Mouse (Mus musculus) retina, postnatal 7 days (tissue): ENCODE data around the gene Lcn5.
A peak's percentile ranks its signal among the peaks of the same experiment; 100 is the strongest.

Experiments used
- DNase-seq: peaks from one replicate; pipeline ENCODE4 v3.0.0-alpha.2; 2012; ENCODE audit warnings: low read depth, low spot score

Lcn5 gene

GRCm38 (mm10) chr2:25657652-25658051 lies at the start of gene Lcn5:
Gene Lcn5 (plus strand): TSS chr2:25657952.
- no peak for DNase-seq

GRCm38 (mm10) chr2:25608671-25609070 lies 49.1 kb upstream of the Lcn5 start:
- no peak for DNase-seq

GRCm38 (mm10) chr2:25616398-25616797 lies 41.4 kb upstream of the Lcn5 start:
- no peak for DNase-seq

GRCm38 (mm10) chr2:25617578-25617977 lies 40.2 kb upstream of the Lcn5 start, which contains the start of gene Ccdc183:
Gene Ccdc183 (minus strand): TSS chr2:25617678.
- DNase-seq = no peak

- DNase-seq = no peak
Measured at GRCm38 (mm10) chr2:25620386-25620785, 37.4 kb upstream of the Lcn5 start.

DNA sequence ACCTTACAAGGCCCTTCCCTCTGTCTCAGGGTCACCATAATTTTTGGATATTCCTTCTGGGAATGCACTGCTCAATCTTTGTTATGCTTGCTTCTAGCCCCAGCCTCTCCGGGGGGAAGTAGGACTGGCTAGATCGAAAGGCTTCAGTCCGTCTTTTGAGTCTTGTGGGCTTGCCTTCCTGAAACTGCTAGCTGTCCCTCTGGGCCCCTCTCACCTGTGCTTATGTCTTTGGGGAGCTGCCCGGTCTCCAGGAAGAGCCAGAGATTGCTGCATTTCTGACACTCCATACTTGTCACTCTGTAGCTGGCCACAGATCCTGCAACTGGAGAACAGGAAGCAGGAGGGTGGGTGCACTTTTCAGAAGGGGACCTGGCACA lies 36.9 kb upstream of the Lcn5 start:
- no peak for DNase-seq

DNA sequence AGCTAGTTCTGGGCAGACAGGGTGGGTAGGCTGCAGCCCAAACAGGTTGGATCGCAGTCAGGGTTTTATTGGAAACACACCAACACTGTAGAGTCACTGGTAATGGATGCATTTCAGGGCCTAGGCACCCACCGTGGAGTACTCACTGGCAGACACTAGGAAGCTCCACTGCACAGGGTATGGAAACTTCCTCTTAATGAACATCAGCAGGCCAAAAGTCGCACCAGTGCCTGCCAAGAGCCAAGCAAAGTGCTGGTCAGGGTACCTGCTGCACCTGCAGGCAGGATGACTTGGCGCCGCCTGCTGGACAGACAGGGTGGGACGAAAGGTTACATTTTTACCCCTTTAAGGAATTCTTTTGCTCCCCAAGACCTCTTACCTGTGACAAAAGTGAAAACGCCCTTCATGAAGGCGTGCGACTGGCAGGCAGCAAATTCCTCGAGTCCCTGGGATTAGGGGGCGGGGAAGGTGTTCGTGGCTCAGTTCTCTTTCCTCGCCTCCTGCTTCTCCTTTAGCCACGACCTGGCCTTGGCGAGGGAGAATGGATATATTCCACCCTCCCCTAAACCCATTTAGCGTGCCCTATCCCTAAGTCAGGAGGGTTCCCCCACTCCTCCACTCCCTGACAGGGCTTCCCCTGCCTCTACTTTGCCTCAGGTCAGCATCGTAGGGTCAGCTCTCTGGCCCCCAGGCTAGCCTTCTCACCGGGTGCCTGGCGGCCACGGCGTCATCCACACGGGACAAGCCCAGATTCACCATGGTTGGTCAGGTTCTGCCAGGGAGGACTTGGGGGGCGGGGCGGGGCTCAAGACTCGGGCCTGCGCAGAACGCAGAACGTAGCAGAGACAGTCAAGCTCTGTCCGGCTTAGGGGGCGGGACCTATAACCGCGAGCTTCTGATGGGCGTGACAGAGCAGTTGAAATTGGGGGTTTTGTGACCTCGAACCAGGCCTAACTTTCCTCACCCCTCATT lies 36.2 kb upstream of the Lcn5 start, which contains the start of gene Tmem141:
Gene Tmem141 (minus strand): TSS at position 777 of the 972 bp plus-strand sequence.
- peak; percentile 73 for DNase-seq

- DNase-seq = no peak
Measured at GRCm38 (mm10) chr2:25625986-25626385, 31.8 kb upstream of the Lcn5 start.

DNA sequence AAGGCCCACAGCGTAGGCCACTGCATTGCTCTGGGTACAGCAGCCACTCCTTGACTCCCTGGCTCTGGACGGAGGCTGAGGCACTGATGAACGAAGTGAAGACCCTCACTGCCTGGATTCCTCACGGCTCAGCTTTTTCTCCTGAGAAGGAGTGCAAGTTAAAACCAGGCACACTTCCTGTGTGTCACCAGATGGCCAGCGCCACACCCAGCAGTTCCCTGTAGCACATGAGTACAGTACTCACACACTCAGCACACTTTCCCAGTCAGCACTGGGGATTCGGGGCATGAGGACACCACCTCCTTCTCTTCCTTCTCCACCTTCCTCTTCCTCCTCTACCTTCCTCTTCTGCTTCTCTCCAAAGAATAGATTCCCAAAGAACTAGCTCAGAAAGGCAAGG lies 29.9 kb upstream of the Lcn5 start, which contains the start of gene Fcna:
Gene Fcna (minus strand): TSS at position 220 of the 400 bp plus-strand sequence.
- DNase-seq = no peak

GRCm38 (mm10) chr2:25628738-25629137 lies 29.0 kb upstream of the Lcn5 start:
- no peak for DNase-seq

DNA sequence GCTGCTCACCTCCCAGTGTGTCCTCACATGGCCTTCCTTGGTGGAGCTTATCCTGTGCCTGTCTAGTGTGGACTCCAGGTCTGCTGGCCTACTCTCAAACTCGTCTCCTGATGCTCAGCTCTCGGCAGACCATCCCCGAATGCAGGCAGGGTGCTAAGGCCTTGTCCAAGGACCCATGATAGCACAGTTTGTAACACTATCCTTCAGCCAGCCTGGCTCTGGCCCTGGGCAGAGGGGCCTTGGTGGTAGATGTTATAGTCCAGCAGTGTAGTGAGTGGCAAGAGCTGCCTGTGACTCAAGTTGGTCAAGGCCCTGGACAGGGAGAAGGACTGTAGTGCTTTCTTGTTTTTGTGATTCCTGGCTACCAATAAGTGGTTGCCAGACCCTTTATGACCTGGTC lies 24.1 kb upstream of the Lcn5 start:
- no peak for DNase-seq

GRCm38 (mm10) chr2:25634046-25634445 lies 23.7 kb upstream of the Lcn5 start:
- DNase-seq = no peak

DNA sequence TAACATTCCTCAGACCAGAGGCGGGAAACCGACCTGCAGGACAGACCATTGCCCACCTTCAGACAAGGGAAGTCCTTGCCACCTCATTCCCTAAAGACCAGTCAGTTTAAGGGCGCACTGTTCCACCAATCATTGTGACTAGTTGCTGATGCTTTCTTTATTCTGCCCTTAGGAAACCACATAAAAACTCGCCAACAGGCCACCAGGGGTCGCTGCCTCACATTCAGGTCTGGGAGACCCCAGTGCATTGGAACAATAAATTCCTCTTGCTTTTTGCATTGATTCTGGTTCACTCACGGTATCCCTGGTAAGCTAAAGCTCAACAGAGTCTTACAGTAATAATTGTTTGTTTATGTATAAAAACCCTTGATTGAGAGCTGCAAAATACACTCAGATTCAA lies 17.9 kb upstream of the Lcn5 start:
- no peak for DNase-seq

DNA sequence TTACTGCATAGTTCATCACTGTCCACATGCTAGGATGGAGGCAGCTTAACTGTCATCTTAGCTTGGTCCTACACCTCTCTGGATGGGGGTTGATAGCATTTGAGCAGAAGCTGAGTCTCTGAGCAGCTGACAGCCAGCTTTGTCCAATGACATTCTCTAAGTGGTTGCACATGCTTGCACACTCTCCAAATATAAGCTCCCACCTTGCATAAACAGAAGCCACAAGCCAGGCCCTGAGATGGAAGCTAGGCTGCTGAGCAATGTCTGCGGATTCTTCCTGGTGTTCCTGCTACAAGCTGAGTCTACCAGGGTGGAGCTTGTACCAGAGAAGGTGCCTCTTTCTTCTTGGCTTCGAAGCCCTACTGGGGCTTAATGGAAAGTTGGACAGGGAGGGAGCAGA lies 4.8 kb upstream of the Lcn5 start, which contains the start of gene Lcn8:
Gene Lcn8 (plus strand): TSS at position 219 of the 400 bp plus-strand sequence.
- DNase-seq = no peak

DNA sequence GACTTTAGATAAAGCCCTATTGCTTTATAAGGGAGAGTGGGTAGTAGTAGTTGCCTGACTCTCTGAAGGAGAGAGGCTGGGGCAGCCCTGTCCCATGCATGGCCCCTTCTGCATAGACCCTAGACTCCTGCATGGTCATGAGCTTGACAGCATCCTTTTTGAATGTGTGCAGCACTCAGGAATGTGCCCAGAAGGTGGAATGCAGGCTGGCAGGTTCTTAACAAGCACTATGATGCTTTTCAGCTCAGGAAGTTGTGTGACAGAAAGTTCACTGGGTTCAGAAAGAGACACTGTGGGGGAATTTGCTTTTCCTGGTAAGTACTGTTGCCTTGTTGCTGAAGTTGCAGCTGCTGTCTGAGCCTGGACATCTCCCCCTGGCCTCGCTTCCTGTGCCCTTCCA lies 3.2 kb upstream of the Lcn5 start:
- DNase-seq = no peak

- DNase-seq = no peak
Measured at GRCm38 (mm10) chr2:25656691-25657090, 1.1 kb upstream of the Lcn5 start.

DNA sequence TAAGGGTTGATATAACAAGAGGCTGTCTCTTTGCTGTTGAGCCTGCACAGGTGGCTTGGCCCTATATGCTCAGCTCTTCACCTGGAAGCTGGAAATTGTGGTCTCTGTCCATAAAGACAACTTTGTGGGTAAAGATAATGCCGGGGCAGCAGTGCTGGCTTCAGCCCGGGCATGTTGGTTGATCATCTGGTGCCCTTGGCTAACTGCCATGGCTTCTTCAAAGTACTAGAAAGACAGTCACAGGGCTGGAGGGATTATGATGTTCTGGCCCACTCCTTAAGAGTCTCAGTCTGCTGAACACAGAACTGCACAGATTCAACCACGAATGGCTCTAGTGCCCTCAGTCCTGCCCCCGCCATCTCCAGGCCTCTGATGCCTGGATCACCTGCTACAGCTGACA lies 506 bp upstream of the Lcn5 start:
- DNase-seq = no peak

- DNase-seq = no peak
Measured at GRCm38 (mm10) chr2:25660279-25660678, 2.5 kb downstream of the Lcn5 start.

DNA sequence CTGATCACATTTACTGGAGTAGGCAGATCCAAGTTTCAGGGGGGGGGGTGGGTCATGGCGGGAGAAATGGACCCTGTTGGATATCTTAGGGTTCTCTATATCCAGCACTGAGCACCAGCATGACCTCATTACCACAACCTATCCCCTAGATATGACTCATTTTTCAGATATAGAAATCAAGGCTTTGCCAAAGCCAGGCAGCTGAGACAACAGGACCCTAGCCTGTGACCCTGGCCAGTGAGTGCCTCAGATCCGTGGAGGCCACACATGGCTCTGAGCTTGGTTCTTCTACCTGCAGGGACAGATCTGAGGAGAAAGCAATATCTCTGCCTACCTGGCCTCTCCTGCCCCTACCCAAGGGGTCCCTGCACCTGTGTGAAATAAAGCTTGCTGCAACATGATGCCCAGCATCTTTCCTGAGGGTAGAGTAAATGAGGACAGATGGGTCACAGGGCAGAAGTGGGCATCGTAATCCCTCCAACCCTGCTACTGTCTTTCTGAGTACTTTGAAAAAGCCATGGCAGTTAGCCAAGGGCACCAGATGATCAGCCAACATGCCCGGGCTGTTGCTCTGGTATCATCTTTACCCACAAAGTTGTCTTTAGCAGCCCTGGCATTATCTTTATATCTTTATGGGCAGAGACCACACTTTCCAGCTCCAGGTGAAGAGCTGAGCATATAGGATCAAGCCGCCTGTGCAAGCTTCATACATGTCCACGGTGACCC lies 3.7 kb downstream of the Lcn5 start:
- DNase-seq = no peak

DNA sequence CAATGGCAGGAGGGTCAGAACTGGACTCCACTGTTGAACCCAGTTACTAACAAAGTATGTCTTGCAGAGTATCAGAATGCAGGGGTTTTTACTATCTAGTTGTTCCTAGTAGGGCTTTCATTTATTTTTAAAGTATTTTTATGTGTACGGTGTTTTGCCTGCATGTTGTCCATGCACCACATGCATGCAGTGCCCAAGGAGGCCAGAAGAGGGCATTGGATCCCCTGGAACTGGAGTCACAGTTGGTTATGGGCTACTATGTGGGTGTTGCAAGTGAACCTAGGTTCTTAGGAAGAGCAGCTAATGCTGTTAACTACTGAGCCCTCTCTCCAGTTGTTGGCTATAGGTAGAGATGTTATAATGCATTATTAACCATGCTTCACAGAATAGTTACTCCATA lies 5.8 kb downstream of the Lcn5 start:
- DNase-seq = no peak

GRCm38 (mm10) chr2:25664125-25664524 lies 6.4 kb downstream of the Lcn5 start:
- no peak for DNase-seq

- DNase-seq = no peak
Measured at GRCm38 (mm10) chr2:25666516-25666915, 8.8 kb downstream of the Lcn5 start.
